Mouse (Mus musculus): ENCODE results near the gene Smad3. TPM values are rescaled to one million over a fixed set of nuclear protein-coding genes. Genes with fewer than 3 reads are reported as not detected.

The Smad3 gene
- polyA plus RNA-seq, 1 experiment from 2014 or later = 21.7 TPM

GRCm38 (mm10) chr9:63786026-63786670, 28.4 kb upstream of the Smad3 start:
- Histone ChIP-seq H3K4me3 (no peak overlapping the region), H3K9me3 (replicated peaks) (no peaks in the 10 kb centered on the region), H3K4me1 (peaks cover 58% of the 10 kb centered on the region), H3K27me3 (ENCODE audit: low read depth, poor library complexity, severe bottlenecking) (peaks cover 40% of the 10 kb centered on the region), H3K36me3 (no peaks in the 10 kb centered on the region), H3K27ac (replicated peaks) (peak overlapping the region; percentile 63)
- no peak for DNase-seq (ENCODE audit: low spot score)
- WGBS = 24% methylated on average over 5 of the region's 5 CpGs

DNA sequence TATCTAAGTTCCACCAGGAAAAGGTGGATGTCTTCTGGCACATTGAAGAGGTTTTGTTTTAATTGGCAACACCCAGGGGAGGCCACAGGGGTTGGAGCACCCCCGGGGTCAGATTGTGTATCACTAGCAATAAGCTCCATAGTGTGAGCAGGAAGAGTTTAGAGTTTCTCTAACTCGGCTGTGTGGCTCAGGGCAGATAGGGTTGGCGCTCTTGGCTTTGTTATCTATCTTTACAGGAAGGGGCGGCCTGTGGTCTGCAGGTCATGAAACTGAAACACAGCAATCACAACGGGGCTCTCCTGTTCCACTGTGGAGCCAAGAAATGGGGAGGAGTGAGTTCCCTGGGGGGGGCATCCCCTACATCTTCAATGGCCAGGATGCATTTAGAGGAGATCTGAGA, 27.7 kb upstream of the Smad3 start:
- peaks cover 64% of the 10 kb centered on the region for H3K4me1 ChIP-seq
- H3K27ac ChIP-seq (replicated peaks) = peak overlapping the region; percentile 63
- 69% methylated on average over 5 of the region's 5 CpGs for WGBS

DNA sequence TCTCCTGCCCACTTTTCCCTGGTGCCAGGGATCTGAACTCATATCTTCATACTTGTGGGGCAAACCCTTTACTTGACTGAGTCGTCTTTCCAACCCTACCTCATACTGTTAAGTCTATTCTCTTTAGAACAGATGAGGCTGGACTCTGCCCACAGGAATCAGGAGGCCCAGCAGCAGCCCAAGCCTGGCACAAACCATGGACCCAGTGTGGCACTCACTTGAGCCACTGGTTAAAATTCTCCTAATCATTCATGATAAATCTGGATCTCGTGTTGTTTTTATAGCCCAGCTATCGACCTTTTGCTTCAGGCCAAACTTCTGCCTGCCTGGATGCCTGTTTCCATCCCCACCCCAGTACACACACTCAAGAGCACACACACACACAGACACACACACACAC, 26.8 kb upstream of the Smad3 start:
- no peak overlapping the region for H3K27ac ChIP-seq (replicated peaks)
- H3K27me3 ChIP-seq (ENCODE audit: low read depth, poor library complexity, severe bottlenecking) = peaks cover 52% of the 10 kb centered on the region
- no peak for DNase-seq (ENCODE audit: low spot score)
- no peak overlapping the region for H3K4me3 ChIP-seq
- WGBS = 94% methylated on average over 3 of the region's 3 CpGs
- no peaks in the 10 kb centered on the region for H3K9me3 ChIP-seq (replicated peaks)
- no peaks in the 10 kb centered on the region for H3K36me3 ChIP-seq
- peaks cover 72% of the 10 kb centered on the region for H3K4me1 ChIP-seq

More for the DNA sequence above, 27.7 kb upstream of the Smad3 start:
- Histone ChIP-seq H3K4me3 (no peak overlapping the region), H3K27me3 (ENCODE audit: low read depth, poor library complexity, severe bottlenecking) (peaks cover 43% of the 10 kb centered on the region), H3K36me3 (no peaks in the 10 kb centered on the region), H3K9me3 (replicated peaks) (no peaks in the 10 kb centered on the region)
- no peak for DNase-seq (ENCODE audit: low spot score)

- H3K27ac ChIP-seq (replicated peaks) = no peak overlapping the region
- no peak overlapping the region for H3K4me3 ChIP-seq
- peaks cover 61% of the 10 kb centered on the region for H3K27me3 ChIP-seq (ENCODE audit: low read depth, poor library complexity, severe bottlenecking)
- H3K9me3 ChIP-seq (replicated peaks) = no peaks in the 10 kb centered on the region
- peaks cover 72% of the 10 kb centered on the region for H3K4me1 ChIP-seq
- peak; percentile 50 for DNase-seq (ENCODE audit: low spot score)
- H3K36me3 ChIP-seq = no peaks in the 10 kb centered on the region
- 32% methylated on average over 4 of the region's 4 CpGs for WGBS
These were observed 24.9 kb upstream of the Smad3 start for GRCm38 (mm10) chr9:63782744-63783143.

GRCm38 (mm10) chr9:63781714-63782464, 24.1 kb upstream of the Smad3 start:
- peak overlapping the region; percentile 58; the same call in 1 of the 2 replicates for H3K27ac ChIP-seq (replicated peaks)

DNA sequence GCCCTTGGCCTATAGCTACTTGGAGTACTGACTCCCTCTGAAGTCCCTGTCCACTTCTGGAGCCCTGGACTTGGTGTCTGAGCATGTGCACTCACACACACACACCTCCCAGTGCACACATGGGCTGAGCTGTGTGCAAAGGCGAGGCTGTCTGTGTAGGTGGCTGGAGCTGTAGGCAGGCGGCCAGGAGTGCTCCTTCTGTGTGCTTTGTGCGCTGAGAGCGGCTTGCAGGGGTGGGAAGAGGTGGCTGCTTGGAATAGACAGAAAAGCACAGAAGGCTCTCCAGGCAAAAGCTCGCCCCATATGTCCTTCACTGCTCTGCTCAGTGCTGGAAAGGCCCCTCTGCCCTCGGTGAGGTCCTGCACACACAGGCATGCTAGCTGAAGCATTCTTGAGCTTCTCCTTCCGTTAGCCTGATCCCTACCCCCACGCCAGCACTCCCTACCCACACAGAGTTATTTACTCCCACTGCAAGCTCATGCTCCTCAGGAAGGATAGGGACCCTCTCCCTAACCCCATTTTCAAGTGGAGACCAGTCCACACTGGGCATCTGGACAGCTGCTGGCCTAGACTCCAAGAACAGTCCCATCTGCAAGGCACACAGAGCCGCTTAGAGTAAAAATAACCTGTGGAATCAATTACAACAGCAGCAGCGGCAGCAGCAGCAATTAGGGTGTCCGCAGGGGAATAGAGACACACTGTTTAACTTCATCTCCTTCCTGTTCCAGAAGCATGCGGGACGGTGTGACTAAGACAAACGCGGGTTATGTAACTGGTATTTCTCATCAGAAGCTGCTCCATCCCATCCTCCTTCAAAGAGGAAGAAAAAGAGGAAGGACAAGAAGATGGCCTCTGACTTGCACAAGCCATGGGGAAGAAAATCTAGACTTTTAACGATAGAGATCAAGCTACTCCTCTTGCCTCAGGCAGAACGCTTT, 22.4 kb upstream of the Smad3 start:
- no peaks in the 10 kb centered on the region for H3K36me3 ChIP-seq
- WGBS = 67% methylated on average over 17 of the region's 17 CpGs
- peaks cover 47% of the 10 kb centered on the region for H3K4me1 ChIP-seq
- H3K9me3 ChIP-seq (replicated peaks) = no peaks in the 10 kb centered on the region
- H3K4me3 ChIP-seq = no peak overlapping the region
- peaks cover 55% of the 10 kb centered on the region for H3K27me3 ChIP-seq (ENCODE audit: low read depth, poor library complexity, severe bottlenecking)
- peak overlapping the region; percentile 38; the same call in 1 of the 2 replicates for H3K27ac ChIP-seq (replicated peaks)
- DNase-seq (ENCODE audit: low spot score) = no peak

More at GRCm38 (mm10) chr9:63781714-63782464, 24.1 kb upstream of the Smad3 start:
- WGBS = 78% methylated on average over 7 of the region's 7 CpGs
- Histone ChIP-seq H3K9me3 (replicated peaks) (no peaks in the 10 kb centered on the region), H3K36me3 (no peaks in the 10 kb centered on the region), H3K4me1 (peaks cover 63% of the 10 kb centered on the region), H3K27me3 (ENCODE audit: low read depth, poor library complexity, severe bottlenecking) (peaks cover 65% of the 10 kb centered on the region), H3K4me3 (no peak overlapping the region)
- no peak for DNase-seq (ENCODE audit: low spot score)

DNA sequence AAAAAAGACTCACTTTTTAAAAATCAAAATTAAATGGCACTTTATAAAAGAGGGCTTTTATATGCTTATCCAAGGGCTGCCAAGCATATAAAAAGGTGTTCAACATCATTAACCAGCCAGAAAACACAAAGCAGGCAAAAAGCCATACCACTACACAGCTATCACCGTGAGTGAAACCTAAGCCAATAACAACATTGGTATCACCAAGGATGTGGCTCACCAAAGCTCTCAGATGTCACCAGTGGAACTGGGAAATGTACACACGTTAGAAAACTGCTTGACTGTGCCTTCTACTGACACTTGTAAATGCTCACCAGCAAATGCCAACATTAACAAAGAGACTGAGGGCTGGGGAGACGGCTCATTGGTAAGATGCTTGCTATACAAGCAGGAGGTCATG, 18.9 kb upstream of the Smad3 start:
- no peak for DNase-seq (ENCODE audit: low spot score)
- peaks cover 42% of the 10 kb centered on the region for H3K27me3 ChIP-seq (ENCODE audit: low read depth, poor library complexity, severe bottlenecking)
- no peaks in the 10 kb centered on the region for H3K36me3 ChIP-seq
- H3K4me3 ChIP-seq = no peak overlapping the region
- 79% methylated on average over 3 of the region's 3 CpGs for WGBS
- H3K27ac ChIP-seq (replicated peaks) = no peak overlapping the region
- peaks cover 39% of the 10 kb centered on the region for H3K4me1 ChIP-seq
- no peaks in the 10 kb centered on the region for H3K9me3 ChIP-seq (replicated peaks)

DNA sequence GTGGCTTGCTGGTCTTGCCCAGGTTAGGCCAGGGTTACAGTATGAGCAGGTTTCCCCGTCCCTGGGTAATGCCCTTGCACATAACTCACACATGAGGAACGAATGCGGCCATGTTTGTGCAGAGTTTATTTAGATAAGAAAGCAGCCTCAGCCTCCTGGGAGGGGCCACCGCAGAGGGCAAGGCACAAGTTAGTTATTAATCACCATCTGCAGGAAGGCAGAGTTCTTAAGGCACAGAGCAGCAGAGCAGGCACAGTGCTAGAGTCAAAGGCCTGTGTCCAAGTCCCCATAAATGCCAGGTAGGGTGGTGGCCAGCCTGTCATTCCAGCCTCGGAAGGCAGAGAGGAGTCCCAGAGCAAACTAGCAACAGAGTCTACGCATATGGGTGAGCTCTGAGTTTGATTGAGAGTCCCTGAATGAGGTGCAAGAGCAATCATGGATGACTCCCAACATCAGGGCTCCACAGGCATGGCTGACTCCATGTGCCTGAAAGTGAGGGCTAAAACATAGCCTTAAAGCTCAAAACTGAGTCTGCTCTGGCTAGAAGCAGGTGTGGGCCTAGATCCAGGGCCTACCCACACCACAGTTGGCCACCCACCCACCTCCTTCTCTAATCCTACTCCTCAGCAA, 17.2 kb upstream of the Smad3 start:
- H3K27ac ChIP-seq (replicated peaks) = no peak overlapping the region
- 78% methylated on average over 6 of the region's 6 CpGs for WGBS
- no peak overlapping the region for H3K4me3 ChIP-seq
- H3K9me3 ChIP-seq (replicated peaks) = no peaks in the 10 kb centered on the region
- no peaks in the 10 kb centered on the region for H3K36me3 ChIP-seq
- DNase-seq (ENCODE audit: low spot score) = no peak
- peaks cover 32% of the 10 kb centered on the region for H3K27me3 ChIP-seq (ENCODE audit: low read depth, poor library complexity, severe bottlenecking)
- peaks cover 24% of the 10 kb centered on the region for H3K4me1 ChIP-seq

GRCm38 (mm10) chr9:63772452-63772851, 14.7 kb upstream of the Smad3 start:
- H3K4me1 ChIP-seq = peaks cover 13% of the 10 kb centered on the region
- DNase-seq (ENCODE audit: low spot score) = no peak
- no peak overlapping the region for H3K27ac ChIP-seq (replicated peaks)
- no peaks in the 10 kb centered on the region for H3K9me3 ChIP-seq (replicated peaks)
- peaks cover 7% of the 10 kb centered on the region; the same call in 1 of the 2 replicates for H3K27me3 ChIP-seq (ENCODE audit: low read depth, poor library complexity, severe bottlenecking)
- 75% methylated on average over 10 of the region's 10 CpGs for WGBS
- no peaks in the 10 kb centered on the region for H3K36me3 ChIP-seq
- H3K4me3 ChIP-seq = no peak overlapping the region

DNA sequence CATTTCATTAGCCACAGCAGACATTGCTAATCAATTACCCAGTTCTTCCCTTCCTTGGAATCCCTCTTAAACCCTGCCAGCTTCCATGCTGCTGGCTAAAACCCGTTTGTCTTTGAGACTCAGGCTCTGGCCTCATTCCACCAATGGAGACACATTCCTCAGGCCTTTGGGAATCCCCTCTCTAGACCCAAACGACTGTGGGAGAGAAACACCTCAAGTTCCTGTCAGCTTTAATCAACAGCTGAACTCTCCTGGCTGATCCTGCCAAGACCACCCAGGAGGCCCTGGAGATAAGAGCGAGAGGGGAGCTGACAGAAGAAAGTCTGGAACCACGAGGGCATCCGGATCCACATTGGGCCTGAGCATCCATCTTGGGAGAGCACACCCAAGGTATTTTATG, 13.9 kb upstream of the Smad3 start:
- Histone ChIP-seq H3K9me3 (replicated peaks) (no peaks in the 10 kb centered on the region), H3K4me1 (peaks cover 13% of the 10 kb centered on the region), H3K27ac (replicated peaks) (no peak overlapping the region), H3K36me3 (no peaks in the 10 kb centered on the region), H3K27me3 (ENCODE audit: low read depth, poor library complexity, severe bottlenecking) (0 out of 2 replicates have a peak, but pooled peaks cover 6% of the 10 kb centered on the region), H3K4me3 (no peak overlapping the region)
- WGBS = 58% methylated on average over 5 of the region's 5 CpGs
- no peak for DNase-seq (ENCODE audit: low spot score)

- Histone ChIP-seq H3K4me1 (peaks cover 35% of the 10 kb centered on the region), H3K9me3 (replicated peaks) (peaks cover 7% of the 10 kb centered on the region), H3K27me3 (ENCODE audit: low read depth, poor library complexity, severe bottlenecking) (0 out of 2 replicates have a peak, but pooled peaks cover 4% of the 10 kb centered on the region), H3K4me3 (no peak overlapping the region), H3K36me3 (no peaks in the 10 kb centered on the region), H3K27ac (replicated peaks) (no peak overlapping the region)
- WGBS = 96% methylated on average over 8 of the region's 8 CpGs
- no peak for DNase-seq (ENCODE audit: low spot score)
These were observed 3.7 kb upstream of the Smad3 start for GRCm38 (mm10) chr9:63761367-63762094.
